Mouse (Mus musculus) liver, adult 2 months (tissue): ENCODE results near the gene Parva. TPM values are rescaled to one million over a fixed set of nuclear protein-coding genes. Genes with fewer than 3 reads are reported as not detected.

Source experiments
- DNase-seq: peaks from one replicate; pipeline ENCODE4 v3.0.0-alpha.2; 2011; ENCODE audit warnings: low read depth, low spot score; ENCODE audit errors: extremely low read depth
- H3K27ac ChIP-seq: fragments of 200-500 bp; replicated peaks from 2 replicates; pipeline ENCODE4 v1.5.1; 2012; ENCODE audit warnings: low read depth, mild to moderate bottlenecking, control low read depth, inconsistent platforms, low read length; ENCODE audit not compliant: insufficient read depth
- H3K27me3 ChIP-seq: fragments of 200-500 bp; 2 replicates; pipeline ENCODE4 v1.6.1; 2012; ENCODE audit warnings: mild to moderate bottlenecking, moderate library complexity, low read length, inconsistent platforms; ENCODE audit not compliant: control insufficient read depth, insufficient read depth
- H3K36me3 ChIP-seq: fragments of 200-500 bp; 2 replicates; pipeline ENCODE4 v1.6.1; 2012; ENCODE audit warnings: low read length, inconsistent platforms; ENCODE audit not compliant: control insufficient read depth, insufficient read depth
- H3K4me1 ChIP-seq: fragments of 200-500 bp; 2 replicates; pipeline ENCODE4 v1.6.1; 2011; ENCODE audit warnings: low read length; ENCODE audit not compliant: control insufficient read depth, insufficient read depth
- H3K4me3 ChIP-seq: fragments of 200-500 bp; 2 replicates; pipeline ENCODE4 v1.5.1; 2011; ENCODE audit warnings: low read depth, mild to moderate bottlenecking, control low read depth, low read length, moderate library complexity; ENCODE audit not compliant: insufficient read depth
- H3K79me2 ChIP-seq: fragments of 200-500 bp; 2 replicates; pipeline ENCODE4 v1.6.1; 2012; ENCODE audit warnings: inconsistent platforms, mild to moderate bottlenecking, low read length, moderate library complexity; ENCODE audit not compliant: control insufficient read depth, insufficient read depth
- H3K9ac ChIP-seq: fragments of 200-500 bp; 2 replicates; pipeline ENCODE4 v1.6.1; 2012; ENCODE audit warnings: low read depth, mild to moderate bottlenecking, control low read depth, inconsistent platforms, low read length
- CTCF ChIP-seq: fragments of 200-500 bp; IDR thresholded peaks from 2 replicates; pipeline ENCODE4 v1.5.1; 2011; ENCODE audit warnings: low read depth, low read length, control low read depth
- POLR2A ChIP-seq: fragments of 200-500 bp; IDR thresholded peaks from 2 replicates; pipeline ENCODE4 v1.6.1; 2011; ENCODE audit warnings: low read length, control low read depth; ENCODE audit not compliant: insufficient read depth; ENCODE audit errors: extremely low read depth
- WGBS: fragments of 180-500 bp; shearing (Covaris S2); methylation state at CpG from one replicate; pipeline ENCODE4 v1.1.7; 2018; 5-methylcytosine and 5-hydroxymethylcytosine counted together
- polyA plus RNA-seq: library from polyadenylated mRNA; depleted of rRNA; stranded (reverse); fragments of >200 nt; gene quantifications from 2 replicates; pipeline ENCODE4 v1.2.3, GENCODE M21; 2012
- total RNA-seq: library from RNA; depleted of rRNA; stranded (reverse); fragments of >200 nt; gene quantifications from 2 replicates; pipeline ENCODE4 v1.2.3, GENCODE M21; 2014

Gene Parva
- total and polyA plus RNA-seq, 2 experiments: 18.8 to 27.2 TPM

- TF ChIP-seq CTCF: no peak
- no peak for TF ChIP-seq POLR2A
- H3K4me1 ChIP-seq: peaks cover 31% of the 10 kb centered on the region
- no peaks in the 10 kb centered on the region for H3K36me3 ChIP-seq
- H3K9ac ChIP-seq: no peak overlapping the region
- 27% methylated on average over 3 of the region's 3 CpGs for WGBS
- H3K4me3 ChIP-seq: no peak overlapping the region
- H3K27ac ChIP-seq: peak overlapping the region; percentile 28
- no peaks in the 10 kb centered on the region for H3K27me3 ChIP-seq
- peak; percentile 73 for DNase-seq
- H3K79me2 ChIP-seq: peaks cover 38% of the 10 kb centered on the region; the same call in 1 of the 2 replicates
Observed at GRCm38 (mm10) chr7:112439846-112440245, 12.5 kb downstream of the Parva start.

- peak overlapping the region; percentile 59 for H3K9ac ChIP-seq
- DNase-seq: peak; percentile 77
Observed at GRCm38 (mm10) chr7:112444152-112444984, 17.1 kb downstream of the Parva start.

GRCm38 (mm10) chr7:112444985-112445367, 17.7 kb downstream of the Parva start:
- TF ChIP-seq POLR2A (no peak), CTCF (no peak)
- Histone ChIP-seq H3K4me3 (peak overlapping the region; percentile 34; the same call in 1 of the 2 replicates), H3K27ac (peak overlapping the region; percentile 96), H3K9ac (peak overlapping the region; percentile 59), H3K36me3 (no peaks in the 10 kb centered on the region), H3K27me3 (no peaks in the 10 kb centered on the region), H3K4me1 (peaks cover 47% of the 10 kb centered on the region), H3K79me2 (peaks cover 18% of the 10 kb centered on the region; the same call in 1 of the 2 replicates)
- 24% methylated on average over 9 of the region's 9 CpGs for WGBS
- DNase-seq: peak; percentile 90

More at GRCm38 (mm10) chr7:112444152-112444984, 17.1 kb downstream of the Parva start:
- peak overlapping the region; percentile 34; the same call in 1 of the 2 replicates for H3K4me3 ChIP-seq
- no peaks in the 10 kb centered on the region for H3K27me3 ChIP-seq
- H3K79me2 ChIP-seq: peaks cover 18% of the 10 kb centered on the region; the same call in 1 of the 2 replicates
- TF ChIP-seq POLR2A: no peak
- TF ChIP-seq CTCF: no peak
- H3K4me1 ChIP-seq: peaks cover 48% of the 10 kb centered on the region
- H3K27ac ChIP-seq: peak overlapping the region; percentile 96
- no peaks in the 10 kb centered on the region for H3K36me3 ChIP-seq
- WGBS: 42% methylated on average over 12 of the region's 12 CpGs

GRCm38 (mm10) chr7:112446498-112446897, 19.2 kb downstream of the Parva start:
- WGBS: 18% methylated on average over 4 of the region's 4 CpGs
- peaks cover 11% of the 10 kb centered on the region; the same call in 1 of the 2 replicates for H3K79me2 ChIP-seq
- H3K9ac ChIP-seq: no peak overlapping the region
- H3K27me3 ChIP-seq: no peaks in the 10 kb centered on the region
- peak; percentile 69 for DNase-seq
- peak overlapping the region; percentile 48 for H3K27ac ChIP-seq
- peaks cover 46% of the 10 kb centered on the region for H3K4me1 ChIP-seq
- H3K36me3 ChIP-seq: no peaks in the 10 kb centered on the region
- no peak overlapping the region for H3K4me3 ChIP-seq
- TF ChIP-seq POLR2A (no peak), CTCF (no peak)

- 22% methylated on average over 8 of the region's 8 CpGs for WGBS
- TF ChIP-seq CTCF (no peak), POLR2A (no peak)
- no peaks in the 10 kb centered on the region for H3K27me3 ChIP-seq
- H3K9ac ChIP-seq: no peak overlapping the region; the same call in 1 of the 2 replicates
- no peak overlapping the region for H3K4me3 ChIP-seq
- peak; percentile 99 for DNase-seq
- H3K27ac ChIP-seq: peak overlapping the region; percentile 87
- no peaks in the 10 kb centered on the region for H3K36me3 ChIP-seq
- peaks cover 30% of the 10 kb centered on the region for H3K4me1 ChIP-seq
- peaks cover 8% of the 10 kb centered on the region; the same call in 1 of the 2 replicates for H3K79me2 ChIP-seq
Observed at GRCm38 (mm10) chr7:112449954-112450700, 22.8 kb downstream of the Parva start.
